Mouse (Mus musculus) heart, adult 18-20 months (tissue): ENCODE data around the gene Casp1. TPM values are rescaled to one million over a fixed set of nuclear protein-coding genes. Genes with fewer than 3 reads are reported as not detected.

Experiments used
- total RNA-seq, 2 experiments: library from RNA; stranded (reverse); gene quantifications; 2 replicates each; pipeline ENCODE4 v1.2.3; 2021

The Casp1 gene
- total RNA-seq, 2 experiments from 2014 or later, result 1.5 to 1.6 TPM

Other genes starting within 250 kb of the Casp1 start
- 1 to 10 TPM; 3.0 TPM for gene Casp4, start 10.3 kb downstream of the Casp1 start, total RNA-seq
- 1 to 10 TPM; 3.9 to 4.4 TPM for gene Casp12, start 46.9 kb downstream of the Casp1 start, total RNA-seq